Mouse (Mus musculus): ENCODE measurements around the gene Trhr2. TPM values are rescaled to one million over a fixed set of nuclear protein-coding genes. Genes with fewer than 3 reads are reported as not detected.

Trhr2 gene
- polyA plus RNA-seq, 1 experiment from 2014 or later: not detected

- no peaks in the 10 kb centered on the region for H3K9me3 ChIP-seq (replicated peaks; ENCODE audit: control insufficient read depth, low read length)
- 45% methylated on average over 13 of the region's 13 CpGs for WGBS (ENCODE audit: insufficient replicate concordance)
- H3K36me3 ChIP-seq (ENCODE audit: control insufficient read depth, insufficient read depth, low read length): no peaks in the 10 kb centered on the region; the same call in 1 of the 2 replicates
- H3K4me1 ChIP-seq (ENCODE audit: control insufficient read depth, insufficient read depth, low read length): peaks cover 99% of the 10 kb centered on the region
- ATAC-seq (replicated peaks; ENCODE audit: insufficient number of reproducible peaks, low FRiP score, low TSS enrichment): no peak
- no peak overlapping the region for H3K4me3 ChIP-seq (ENCODE audit: low read depth, low read length)
- no peaks in the 10 kb centered on the region for H3K27me3 ChIP-seq (ENCODE audit: control insufficient read depth, insufficient read depth, low read length)
- no peak overlapping the region; the same call in 1 of the 2 replicates for H3K4me2 ChIP-seq
- no peak overlapping the region for H3K9ac ChIP-seq (ENCODE audit: low read depth, low read length)
- H3K27ac ChIP-seq (ENCODE audit: low read depth, low read length): peak overlapping the region; percentile 66
These were observed 45.5 kb downstream of the Trhr2 start for GRCm38 (mm10) chr8:122314899-122315496.

GRCm38 (mm10) chr8:122313310-122313709, 47.2 kb downstream of the Trhr2 start:
- peaks cover 2% of the 10 kb centered on the region; the same call in 1 of the 2 replicates for H3K36me3 ChIP-seq (ENCODE audit: control insufficient read depth, insufficient read depth, low read length)
- peak; percentile 62 for ATAC-seq (replicated peaks; ENCODE audit: insufficient number of reproducible peaks, low FRiP score, low TSS enrichment)
- H3K4me2 ChIP-seq: 0 out of 2 replicates have a peak overlapping the region, but pooled peaks have one; percentile 2

GRCm38 (mm10) chr8:122312553-122312952, 48.0 kb downstream of the Trhr2 start:
- Histone ChIP-seq H3K4me3 (ENCODE audit: low read depth, low read length) (no peak overlapping the region), H3K27me3 (ENCODE audit: control insufficient read depth, insufficient read depth, low read length) (no peaks in the 10 kb centered on the region), H3K4me2 (0 out of 2 replicates have a peak overlapping the region, but pooled peaks have one; percentile 2), H3K9ac (ENCODE audit: low read depth, low read length) (peak overlapping the region; percentile 46; the same call in 1 of the 2 replicates), H3K36me3 (ENCODE audit: control insufficient read depth, insufficient read depth, low read length) (peaks cover 7% of the 10 kb centered on the region), H3K27ac (ENCODE audit: low read depth, low read length) (peak overlapping the region; percentile 86), H3K9me3 (replicated peaks; ENCODE audit: control insufficient read depth, low read length) (no peaks in the 10 kb centered on the region), H3K4me1 (ENCODE audit: control insufficient read depth, insufficient read depth, low read length) (peaks cover 99% of the 10 kb centered on the region)
- 66% methylated on average over 2 of the region's 2 CpGs for WGBS (ENCODE audit: insufficient replicate concordance)
- no peak for ATAC-seq (replicated peaks; ENCODE audit: insufficient number of reproducible peaks, low FRiP score, low TSS enrichment)

More at GRCm38 (mm10) chr8:122313310-122313709, 47.2 kb downstream of the Trhr2 start:
- no peaks in the 10 kb centered on the region for H3K27me3 ChIP-seq (ENCODE audit: control insufficient read depth, insufficient read depth, low read length)
- 6% methylated on average over 12 of the region's 12 CpGs for WGBS (ENCODE audit: insufficient replicate concordance)
- no peak overlapping the region for H3K9ac ChIP-seq (ENCODE audit: low read depth, low read length)
- peak overlapping the region; percentile 86 for H3K27ac ChIP-seq (ENCODE audit: low read depth, low read length)
- no peaks in the 10 kb centered on the region for H3K9me3 ChIP-seq (replicated peaks; ENCODE audit: control insufficient read depth, low read length)
- no peak overlapping the region for H3K4me3 ChIP-seq (ENCODE audit: low read depth, low read length)
- peaks cover 99% of the 10 kb centered on the region for H3K4me1 ChIP-seq (ENCODE audit: control insufficient read depth, insufficient read depth, low read length)

DNA sequence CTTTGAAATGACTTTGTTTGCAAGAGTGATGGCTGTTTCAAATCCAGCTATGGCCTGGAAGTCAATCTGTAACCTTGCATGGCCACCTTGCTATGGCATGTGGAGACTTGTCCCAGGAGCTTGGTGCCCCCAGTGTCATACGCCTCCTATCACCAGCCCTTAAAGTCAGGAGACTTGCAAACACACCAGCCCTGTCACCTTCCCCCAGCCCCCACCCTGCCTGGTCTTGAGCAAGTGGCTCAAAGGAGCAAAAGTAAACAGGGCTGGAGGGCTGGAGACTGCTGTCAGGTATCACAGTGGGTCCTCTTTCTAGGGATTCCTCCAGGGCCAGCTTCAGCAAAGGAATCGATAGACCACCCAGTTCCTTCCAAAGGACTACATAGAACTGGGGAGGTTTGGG, 49.4 kb downstream of the Trhr2 start:
- peak overlapping the region; percentile 86 for H3K27ac ChIP-seq (ENCODE audit: low read depth, low read length)

DNA sequence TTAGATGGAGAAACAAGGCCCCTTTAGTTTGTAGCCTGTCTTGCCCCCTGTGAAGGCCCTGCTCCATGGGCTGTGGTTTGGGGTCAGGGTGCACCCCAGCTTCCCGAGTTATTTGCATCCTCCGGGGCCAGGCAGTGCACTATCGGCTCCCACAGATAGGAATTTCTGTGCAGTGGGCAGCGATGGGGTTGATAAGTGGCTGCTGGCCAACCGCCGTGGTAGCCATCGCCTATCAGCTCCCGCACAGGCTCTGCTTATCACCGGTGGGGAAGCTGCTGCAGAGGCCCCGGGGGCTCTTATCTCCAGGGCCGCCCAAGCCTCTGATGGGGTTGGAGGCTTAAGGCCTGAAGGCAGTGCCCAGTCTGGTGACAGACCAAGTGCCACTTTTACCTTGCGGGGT, 51.3 kb downstream of the Trhr2 start:
- WGBS (ENCODE audit: insufficient replicate concordance): 10% methylated on average over 12 of the region's 12 CpGs
- Histone ChIP-seq H3K9ac (ENCODE audit: low read depth, low read length) (peak overlapping the region; percentile 40), H3K4me2 (peak overlapping the region; percentile 4), H3K27ac (ENCODE audit: low read depth, low read length) (peak overlapping the region; percentile 86), H3K36me3 (ENCODE audit: control insufficient read depth, insufficient read depth, low read length) (peaks cover 11% of the 10 kb centered on the region), H3K4me3 (ENCODE audit: low read depth, low read length) (no peak overlapping the region), H3K9me3 (replicated peaks; ENCODE audit: control insufficient read depth, low read length) (no peaks in the 10 kb centered on the region), H3K4me1 (ENCODE audit: control insufficient read depth, insufficient read depth, low read length) (peaks cover 96% of the 10 kb centered on the region), H3K27me3 (ENCODE audit: control insufficient read depth, insufficient read depth, low read length) (no peaks in the 10 kb centered on the region)
- ATAC-seq (replicated peaks; ENCODE audit: insufficient number of reproducible peaks, low FRiP score, low TSS enrichment): peak; percentile 77

More for the DNA sequence above, 49.4 kb downstream of the Trhr2 start:
- H3K36me3 ChIP-seq (ENCODE audit: control insufficient read depth, insufficient read depth, low read length): peaks cover 9% of the 10 kb centered on the region
- no peaks in the 10 kb centered on the region for H3K9me3 ChIP-seq (replicated peaks; ENCODE audit: control insufficient read depth, low read length)
- peaks cover 98% of the 10 kb centered on the region for H3K4me1 ChIP-seq (ENCODE audit: control insufficient read depth, insufficient read depth, low read length)
- peak overlapping the region; percentile 48 for H3K9ac ChIP-seq (ENCODE audit: low read depth, low read length)
- H3K4me3 ChIP-seq (ENCODE audit: low read depth, low read length): no peak overlapping the region
- H3K27me3 ChIP-seq (ENCODE audit: control insufficient read depth, insufficient read depth, low read length): no peaks in the 10 kb centered on the region
- 63% methylated on average over 2 of the region's 2 CpGs for WGBS (ENCODE audit: insufficient replicate concordance)
- H3K4me2 ChIP-seq: no peak overlapping the region
- ATAC-seq (replicated peaks; ENCODE audit: insufficient number of reproducible peaks, low FRiP score, low TSS enrichment): no peak

DNA sequence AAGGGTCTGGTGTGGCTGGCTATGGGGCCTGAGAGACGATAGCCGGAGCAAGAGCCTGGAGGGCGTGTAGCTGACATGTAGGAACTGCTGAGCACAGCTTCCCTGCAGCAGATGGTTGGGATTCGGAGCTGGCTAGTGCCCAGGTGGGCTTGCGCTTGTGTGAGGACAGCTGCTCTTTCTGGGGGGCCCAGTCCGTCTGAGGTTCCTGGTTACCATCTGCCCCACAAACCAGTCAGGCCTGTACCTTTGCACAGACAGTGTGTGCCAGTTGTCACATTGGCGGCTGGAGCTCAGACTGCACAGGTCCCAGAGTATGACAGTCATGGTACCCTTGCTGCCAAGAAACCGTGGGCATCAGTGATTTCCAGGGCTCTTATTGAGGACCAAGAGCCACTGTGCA, 52.7 kb downstream of the Trhr2 start:
- H3K9ac ChIP-seq (ENCODE audit: low read depth, low read length): peak overlapping the region; percentile 12; the same call in 1 of the 2 replicates

More for the DNA sequence above, 52.7 kb downstream of the Trhr2 start:
- Histone ChIP-seq H3K4me1 (ENCODE audit: control insufficient read depth, insufficient read depth, low read length) (peaks cover 96% of the 10 kb centered on the region), H3K4me3 (ENCODE audit: low read depth, low read length) (no peak overlapping the region), H3K36me3 (ENCODE audit: control insufficient read depth, insufficient read depth, low read length) (peaks cover 11% of the 10 kb centered on the region), H3K27me3 (ENCODE audit: control insufficient read depth, insufficient read depth, low read length) (no peaks in the 10 kb centered on the region), H3K27ac (ENCODE audit: low read depth, low read length) (peak overlapping the region; percentile 86; the same call in 1 of the 2 replicates), H3K9me3 (replicated peaks; ENCODE audit: control insufficient read depth, low read length) (no peaks in the 10 kb centered on the region), H3K4me2 (no peak overlapping the region)
- 87% methylated on average over 8 of the region's 8 CpGs for WGBS (ENCODE audit: insufficient replicate concordance)
- ATAC-seq (replicated peaks; ENCODE audit: insufficient number of reproducible peaks, low FRiP score, low TSS enrichment): no peak

Other genes starting within 250 kb of the Trhr2 start
- gene Zfpm1, start 78.6 kb downstream of the Trhr2 start, polyA plus RNA-seq (2014; fragmentation: Nextera tagmentation; extraction: Ambion mirVana): 6.9 and 7.9 TPM in 2 replicates
- gene Zc3h18, start 15.9 kb upstream of the Trhr2 start, polyA plus RNA-seq (2014; fragmentation: Nextera tagmentation; extraction: Ambion mirVana): 22.2 and 26.8 TPM in 2 replicates
- not detected in 2 replicates for gene Il17c, start 61.3 kb upstream of the Trhr2 start, polyA plus RNA-seq (2014; fragmentation: Nextera tagmentation; extraction: Ambion mirVana)
- gene Cyba, start 72.2 kb upstream of the Trhr2 start, polyA plus RNA-seq (2014; fragmentation: Nextera tagmentation; extraction: Ambion mirVana): 169 and 174 TPM in 2 replicates
- gene Mvd, start 82.7 kb upstream of the Trhr2 start, polyA plus RNA-seq (2014; fragmentation: Nextera tagmentation; extraction: Ambion mirVana): 28.0 and 29.0 TPM in 2 replicates
- gene Snai3, start 100.0 kb upstream of the Trhr2 start, polyA plus RNA-seq (2014; fragmentation: Nextera tagmentation; extraction: Ambion mirVana): 3.0 and 4.2 TPM in 2 replicates
- 28.1 and 34.4 TPM in 2 replicates for gene Rnf166, start 115.3 kb upstream of the Trhr2 start, polyA plus RNA-seq (2014; fragmentation: Nextera tagmentation; extraction: Ambion mirVana)
- gene Ctu2, start 115.4 kb upstream of the Trhr2 start, polyA plus RNA-seq (2014; fragmentation: Nextera tagmentation; extraction: Ambion mirVana): 35.2 and 39.0 TPM in 2 replicates
- 17.4 and 19.4 TPM in 2 replicates for gene Piezo1, start 190.6 kb upstream of the Trhr2 start, polyA plus RNA-seq (2014; fragmentation: Nextera tagmentation; extraction: Ambion mirVana)
- 29.5 and 30.4 TPM in 2 replicates for gene Cdt1, start 207.3 kb upstream of the Trhr2 start, polyA plus RNA-seq (2014; fragmentation: Nextera tagmentation; extraction: Ambion mirVana)
- 250 and 262 TPM in 2 replicates for gene Aprt, start 216.2 kb upstream of the Trhr2 start, polyA plus RNA-seq (2014; fragmentation: Nextera tagmentation; extraction: Ambion mirVana)

Measured in heart, embryonic 11.5 days (tissue).